Mouse (Mus musculus) liver, embryonic 14.5 days (tissue): ENCODE measurements around the gene Dnm3.

ENCODE experiments used
- CTCF ChIP-seq: IDR thresholded peaks from 2 replicates; pipeline ENCODE4 v1.5.1; 2016; ENCODE audit warnings: antibody characterized with exemption, low read depth, control low read depth
- EP300 ChIP-seq: IDR thresholded peaks from 2 replicates; pipeline ENCODE4 v1.6.1; 2016; ENCODE audit warnings: antibody characterized with exemption, low read depth

DNA sequence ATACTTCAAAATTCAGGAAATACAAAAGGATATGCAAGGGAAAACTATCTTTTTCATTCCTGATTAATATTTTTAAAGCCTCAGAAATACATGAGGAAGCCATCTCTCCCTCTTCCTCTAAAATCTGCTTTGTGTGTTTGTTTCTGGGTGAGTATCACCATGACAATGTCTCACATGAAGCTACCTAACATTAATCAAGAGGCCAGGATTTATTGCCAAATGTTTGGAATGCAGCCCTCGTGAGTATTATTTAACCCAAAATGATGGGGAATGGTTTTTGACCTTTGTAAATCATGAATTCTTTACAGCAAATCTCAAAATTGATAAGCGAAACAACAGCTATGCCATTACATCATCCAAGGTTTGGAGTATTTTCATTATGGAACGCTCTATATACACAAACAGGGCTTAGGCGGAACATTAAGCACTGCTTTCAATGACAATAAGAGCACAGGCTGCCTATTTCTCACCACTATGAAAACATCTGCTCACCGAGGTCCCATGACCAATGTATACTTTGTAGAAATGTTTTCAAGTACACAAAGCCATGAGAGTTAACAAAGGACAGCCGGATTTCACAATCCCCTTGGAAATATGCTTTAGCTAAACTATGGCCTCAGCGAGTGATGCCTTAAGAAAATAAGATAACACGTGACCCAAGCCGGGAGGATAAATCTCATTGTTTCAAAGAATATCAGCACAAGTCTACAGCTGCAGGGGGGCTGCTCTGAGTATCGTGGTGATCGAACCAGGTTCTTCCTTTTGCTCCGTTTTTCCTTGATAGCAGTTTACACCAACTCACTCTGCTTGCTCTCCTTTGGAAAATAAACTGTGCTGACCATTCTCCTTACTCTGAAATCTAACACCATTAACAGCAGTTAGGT, 275.1 kb downstream of the Dnm3 start:
- TF ChIP-seq CTCF = no peak
- no peak for TF ChIP-seq EP300
